Mouse (Mus musculus) WW6 (cell line): ENCODE measurements around the gene Kcnq4.
A peak's percentile ranks its signal among the peaks of the same experiment; 100 is the strongest.

Experiments
- DNase-seq: peaks from one replicate; pipeline ENCODE4 v3.0.0-alpha.2; 2013; ENCODE audit warnings: low read depth, low spot score

The Kcnq4 gene

DNA sequence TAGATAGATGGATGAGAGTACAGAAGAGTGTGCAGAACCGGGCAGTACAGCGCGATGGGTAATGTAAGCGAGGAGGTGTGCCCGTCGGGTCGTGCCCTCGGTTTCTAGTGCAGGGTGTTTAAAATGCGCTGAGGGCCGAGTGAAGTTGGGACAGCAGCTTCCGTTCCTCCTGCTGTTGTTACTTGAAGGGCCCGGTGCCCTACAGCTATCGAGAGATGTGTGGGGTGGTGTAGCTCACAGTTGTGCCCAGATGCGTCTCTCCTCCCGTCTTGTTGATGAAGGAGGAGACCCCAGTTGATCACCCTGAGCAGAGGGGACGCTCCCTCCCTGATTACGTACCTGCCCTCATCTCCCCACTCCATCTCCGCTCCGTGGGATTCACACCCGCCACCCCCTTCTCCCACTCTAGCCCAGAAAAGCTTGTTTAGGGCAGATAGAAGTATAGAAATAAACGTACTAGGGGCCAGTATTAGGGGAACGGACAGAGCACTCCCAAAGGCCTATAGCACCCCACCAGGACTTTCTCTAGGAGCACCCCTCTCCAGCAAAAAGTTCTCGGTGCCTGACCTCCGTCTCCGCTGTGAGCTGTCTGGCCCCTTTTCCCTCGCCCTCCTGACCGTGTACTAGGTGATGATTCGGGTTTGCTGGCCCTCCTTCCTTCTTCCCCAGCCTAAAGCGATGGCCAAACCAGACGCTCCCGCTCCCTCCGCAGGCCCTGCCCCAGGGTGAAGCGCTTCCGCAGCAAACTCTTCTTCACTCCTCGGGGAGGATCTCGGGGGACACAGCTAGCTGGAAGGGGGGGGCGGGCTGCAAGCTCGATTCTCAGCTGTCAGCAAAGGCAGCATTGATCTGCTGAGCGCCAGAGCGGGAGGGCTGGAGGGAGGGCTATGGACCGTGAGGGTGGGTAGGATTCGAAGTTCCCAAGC, at the start of gene Kcnq4:
TSS of gene Kcnq4 (minus strand) at position 672 of the 926 bp plus-strand sequence.
- DNase-seq: no peak

GRCm38 (mm10) chr4:120796687-120797086, 48.3 kb upstream of the Kcnq4 start:
- DNase-seq: no peak

GRCm38 (mm10) chr4:120795646-120796045, 47.2 kb upstream of the Kcnq4 start:
- no peak for DNase-seq

DNA sequence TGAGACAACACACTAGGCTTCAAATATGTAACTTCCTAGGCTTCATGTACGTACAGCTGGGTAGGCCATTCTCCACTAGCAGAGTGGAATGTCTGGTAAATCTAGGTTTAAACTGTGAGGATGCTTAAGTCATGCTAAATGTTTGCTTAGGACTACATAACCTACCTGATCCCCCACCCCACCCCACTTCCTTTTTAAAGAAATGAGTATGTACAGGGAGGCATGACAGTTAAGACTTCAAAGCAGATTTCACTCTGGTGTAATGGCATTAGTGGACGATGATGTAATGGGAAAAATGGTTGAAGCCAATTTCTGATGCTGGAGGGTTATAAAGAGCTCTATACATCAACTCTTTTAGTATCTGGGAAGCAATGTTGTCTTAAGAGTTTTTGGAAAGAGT, 44.5 kb upstream of the Kcnq4 start:
- DNase-seq: no peak

DNA sequence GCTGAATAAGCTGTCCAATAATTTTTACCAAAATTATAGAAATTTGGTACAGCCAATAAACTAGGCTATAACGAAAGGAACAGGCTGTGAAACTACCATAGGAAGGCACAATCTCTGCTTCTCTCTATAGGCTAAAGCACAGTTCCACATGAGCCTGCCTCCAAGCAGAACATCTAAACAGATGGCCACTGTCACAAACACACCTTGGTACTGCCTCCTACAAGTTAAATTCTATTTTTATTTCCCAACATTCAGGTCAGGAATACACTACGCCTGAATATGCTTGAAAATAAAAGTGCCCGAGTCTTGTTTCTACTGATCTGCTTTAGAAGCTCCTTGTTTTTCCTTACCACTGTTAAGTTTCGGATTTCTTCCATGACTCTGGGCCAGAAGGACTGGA, 41.6 kb upstream of the Kcnq4 start:
- DNase-seq: no peak

- DNase-seq: no peak
Measured at GRCm38 (mm10) chr4:120755801-120756200, 7.4 kb upstream of the Kcnq4 start.

DNA sequence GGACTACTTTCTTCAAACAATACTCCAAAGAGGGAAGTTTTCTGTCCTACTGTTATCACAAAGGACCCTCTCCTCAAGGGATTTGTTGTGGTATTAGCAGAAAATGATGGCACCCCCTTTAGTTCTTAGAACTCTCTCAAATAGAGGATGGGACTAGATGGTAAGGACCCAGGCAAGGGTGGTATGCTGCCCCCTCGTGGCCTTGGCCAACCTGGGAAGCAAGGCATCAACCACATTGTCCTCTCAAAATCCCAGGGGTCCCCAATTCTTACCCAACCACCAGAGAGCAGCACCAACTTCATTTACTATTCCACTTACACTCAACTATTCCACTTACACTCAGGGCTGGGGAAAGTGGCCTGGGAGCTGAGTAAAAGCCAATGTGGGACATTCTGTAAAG, 6.9 kb upstream of the Kcnq4 start:
- DNase-seq: peak; percentile 43

DNA sequence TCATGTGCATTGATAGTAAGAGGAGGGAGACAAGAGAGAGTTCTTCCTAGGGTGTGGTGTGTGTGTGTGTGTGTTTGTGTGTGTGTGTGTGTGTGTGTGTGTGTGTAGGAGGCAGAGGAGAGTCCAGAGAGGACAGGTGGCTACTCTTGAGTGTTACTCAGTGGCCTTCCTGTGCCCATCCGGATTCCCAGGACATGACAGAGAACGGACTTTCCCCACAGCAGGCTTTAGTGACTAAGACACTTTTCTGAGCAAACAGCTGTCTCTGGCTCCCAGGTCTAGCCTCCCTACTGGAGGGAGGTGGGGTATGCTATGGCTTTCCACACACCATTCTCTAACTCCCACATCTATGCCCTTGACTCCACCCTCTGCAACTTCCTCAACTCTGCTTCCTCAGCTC, 1.2 kb upstream of the Kcnq4 start:
- no peak for DNase-seq

DNA sequence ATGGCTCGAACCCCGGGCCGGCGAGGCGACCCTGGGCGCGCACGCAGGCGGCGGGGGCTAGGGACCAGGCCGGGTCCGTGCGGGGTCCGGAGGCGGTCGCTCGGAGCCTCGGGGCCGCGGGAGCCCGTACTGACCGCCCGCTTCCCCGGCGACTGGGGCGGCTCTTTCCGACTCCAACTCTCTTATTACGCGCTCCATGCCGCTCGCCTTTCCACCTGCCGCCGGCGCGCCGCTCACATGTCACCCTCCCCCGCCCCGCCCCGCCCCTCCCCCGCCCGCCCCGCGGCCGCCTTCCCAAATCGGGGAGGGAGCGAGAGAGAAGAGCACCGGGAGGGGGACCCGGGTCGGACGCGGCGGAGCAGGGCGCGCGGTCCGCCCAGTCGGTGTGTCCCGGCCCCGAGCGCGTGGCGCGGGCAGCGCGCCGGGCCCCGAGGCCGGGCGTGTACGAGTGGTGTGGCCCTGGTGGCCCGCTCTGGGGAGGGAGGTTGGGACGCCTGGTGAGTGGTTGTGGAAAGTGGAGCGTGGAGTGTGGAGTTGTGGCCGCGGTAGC, 1.1 kb downstream of the Kcnq4 start:
- no peak for DNase-seq

GRCm38 (mm10) chr4:120746552-120747150, 1.8 kb downstream of the Kcnq4 start:
- no peak for DNase-seq

- DNase-seq: no peak
Measured at GRCm38 (mm10) chr4:120745731-120746551, 2.5 kb downstream of the Kcnq4 start.

DNA sequence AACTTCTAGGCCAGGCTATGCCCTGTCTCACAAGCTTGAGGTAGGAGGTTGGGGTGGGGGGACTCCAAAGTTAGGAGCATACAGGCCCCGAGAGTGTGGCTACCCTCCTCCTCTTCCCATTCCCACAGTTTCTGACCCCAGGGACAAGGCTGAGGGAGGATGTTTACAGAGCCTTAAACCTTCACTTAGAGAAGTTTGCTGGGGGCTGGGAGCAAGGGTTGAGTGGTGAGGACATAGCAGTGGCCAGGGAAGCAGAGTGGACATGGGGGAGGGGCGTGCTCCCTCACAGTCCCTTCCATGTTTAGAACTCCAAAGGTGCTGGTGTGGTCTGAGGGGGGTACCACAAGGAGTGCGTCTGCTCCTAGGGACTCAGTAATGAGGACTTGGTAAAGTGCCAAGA, 4.8 kb downstream of the Kcnq4 start:
- DNase-seq: no peak

- DNase-seq: no peak
Measured at GRCm38 (mm10) chr4:120741303-120741702, 7.1 kb downstream of the Kcnq4 start.

DNA sequence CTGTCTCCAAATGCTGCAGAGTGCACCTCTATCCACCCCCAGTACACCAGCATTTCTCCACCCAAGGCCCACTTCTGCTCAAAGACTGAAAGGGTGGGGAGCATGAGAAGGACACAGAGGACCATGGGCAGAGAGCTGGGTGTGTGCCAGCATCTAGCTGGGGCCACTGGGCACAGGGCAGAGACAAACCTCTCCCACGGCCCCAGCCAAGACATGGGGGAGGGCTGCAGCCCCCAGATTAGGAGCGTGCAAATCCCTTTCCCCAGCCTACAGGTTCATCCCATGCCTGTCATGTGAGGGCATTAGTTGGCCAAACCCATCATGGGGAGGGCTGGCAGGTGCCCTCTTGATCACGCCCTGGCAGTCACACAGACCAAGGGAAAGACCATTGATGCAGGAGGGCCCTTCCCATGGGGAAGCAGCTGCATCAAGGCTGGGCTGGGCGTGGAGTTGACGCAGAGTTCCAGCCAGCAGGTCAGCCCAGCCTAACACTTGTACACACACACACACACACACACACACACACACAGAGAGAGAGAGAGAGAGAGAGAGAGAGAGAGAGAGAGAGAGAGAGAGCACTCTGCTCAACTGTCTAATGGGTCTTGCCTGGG, 14.3 kb downstream of the Kcnq4 start:
- DNase-seq: no peak

GRCm38 (mm10) chr4:120732737-120733136, 15.7 kb downstream of the Kcnq4 start:
- DNase-seq: no peak

DNA sequence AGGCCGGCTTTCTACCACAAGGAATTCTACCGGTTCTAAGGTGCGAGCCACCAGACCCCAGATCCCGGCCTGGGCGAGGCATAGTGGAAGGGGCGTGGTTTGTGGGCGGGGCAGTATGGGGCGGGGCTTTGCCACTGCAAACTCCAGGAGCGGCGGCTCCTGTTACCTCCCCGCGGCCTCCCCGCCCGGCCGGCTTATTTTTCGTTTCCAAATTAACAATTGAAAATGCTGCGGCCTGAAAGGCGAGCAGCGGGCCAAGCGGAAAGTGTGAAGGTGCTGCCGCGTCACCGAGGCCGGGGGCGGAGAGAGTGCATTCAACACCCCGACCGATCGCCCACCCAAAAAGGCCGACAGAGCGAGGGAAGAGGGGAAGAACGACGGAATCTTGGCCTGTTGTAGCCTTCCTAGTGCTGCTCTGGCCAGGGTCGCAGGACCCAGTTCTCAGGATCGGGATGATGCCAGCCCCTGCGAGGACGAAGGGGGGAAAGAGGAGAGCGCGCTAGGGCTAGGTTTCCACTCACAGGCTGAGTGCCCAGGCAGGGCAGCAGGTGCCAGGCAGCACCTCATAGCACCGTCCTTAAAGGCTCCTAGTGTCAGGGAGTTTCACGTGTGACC, 17.3 kb downstream of the Kcnq4 start:
- DNase-seq: peak; percentile 38

- DNase-seq: no peak
Measured at GRCm38 (mm10) chr4:120730574-120730973, 17.8 kb downstream of the Kcnq4 start.

GRCm38 (mm10) chr4:120730146-120730545, 18.3 kb downstream of the Kcnq4 start:
- DNase-seq: no peak

GRCm38 (mm10) chr4:120729441-120729840, 19.0 kb downstream of the Kcnq4 start:
- no peak for DNase-seq

- no peak for DNase-seq
Measured at GRCm38 (mm10) chr4:120727842-120728241, 20.6 kb downstream of the Kcnq4 start.

GRCm38 (mm10) chr4:120726174-120726573, 22.2 kb downstream of the Kcnq4 start:
- DNase-seq: no peak
